Mouse (Mus musculus): ENCODE measurements around the gene Magea2. TPM values are rescaled to one million over a fixed set of nuclear protein-coding genes. Genes with fewer than 3 reads are reported as not detected.
"Not testable (repeated sequence)": the region's sequence is repeated elsewhere in the genome, so short reads cannot be mapped to it uniquely, and the experiment has no call there.

The Magea2 gene
- polyA plus RNA-seq (2012; ENCODE audit: insufficient read depth, low replicate concordance) = not detected in 2 replicates

- not testable (repeated sequence) for H3K36me3 ChIP-seq (replicated peaks; ENCODE audit: low read length); H3K4me1 ChIP-seq; H3K27me3 ChIP-seq (replicated peaks); H3K4me3 ChIP-seq (replicated peaks); H3K9me3 ChIP-seq
These were observed at the start of gene Magea2 for GRCm38 (mm10) chrX:155093566-155093965. TSS of gene Magea2 (minus strand) at chrX:155093666.

- not testable (repeated sequence) for H3K27me3 ChIP-seq (replicated peaks); H3K9me3 ChIP-seq; H3K4me3 ChIP-seq (replicated peaks); H3K36me3 ChIP-seq (replicated peaks; ENCODE audit: low read length); H3K4me1 ChIP-seq
These were observed 34.8 kb upstream of the Magea2 start, which contains the start of gene Cldn34b2 for GRCm38 (mm10) chrX:155128312-155128711. TSS of gene Cldn34b2 (minus strand) at chrX:155128412.

GRCm38 (mm10) chrX:155098024-155098423 lies 4.6 kb upstream of the Magea2 start:
- TF ChIP-seq GATA1 (IDR thresholded peaks at IDR 0.05; ENCODE audit: borderline replicate concordance, low read length) (no peak), FLI1 (IDR thresholded peaks at IDR 0.05; ENCODE audit: low read length) (no peak)
- Histone ChIP-seq H3K4me3 (replicated peaks) (no peak overlapping the region), H3K4me1 (no peaks in the 10 kb centered on the region), H3K27me3 (replicated peaks) (no peaks in the 10 kb centered on the region), H3K9me3 (no peaks in the 10 kb centered on the region), H3K36me3 (replicated peaks; ENCODE audit: low read length) (no peaks in the 10 kb centered on the region)

DNA sequence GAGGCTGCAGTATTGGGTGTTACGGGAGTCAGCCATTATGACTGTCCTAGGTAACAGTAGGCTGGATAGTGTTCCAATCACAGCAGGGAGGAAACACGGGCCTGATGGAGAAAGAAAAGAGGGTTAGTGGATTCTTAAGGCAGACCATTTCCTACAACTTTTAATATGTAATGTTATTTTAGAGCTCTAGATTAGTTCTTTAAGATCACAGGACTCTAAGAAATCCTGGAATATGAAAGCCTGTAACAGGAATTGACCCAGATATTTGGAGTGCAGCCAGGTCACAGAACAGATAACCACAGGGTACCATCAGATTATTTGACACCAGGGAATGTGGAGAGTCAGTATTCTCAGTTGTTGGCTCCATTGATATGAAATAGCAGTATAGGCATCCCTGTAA lies 3.8 kb downstream of the Magea2 start, which contains the start of gene Magea1:
Gene Magea1, minus strand, starts transcription at position 101 of the 400 bp plus-strand sequence.
- not testable (repeated sequence) for H3K27me3 ChIP-seq (replicated peaks); H3K4me1 ChIP-seq; H3K36me3 ChIP-seq (replicated peaks; ENCODE audit: low read length); H3K9me3 ChIP-seq; H3K4me3 ChIP-seq (replicated peaks)

DNA sequence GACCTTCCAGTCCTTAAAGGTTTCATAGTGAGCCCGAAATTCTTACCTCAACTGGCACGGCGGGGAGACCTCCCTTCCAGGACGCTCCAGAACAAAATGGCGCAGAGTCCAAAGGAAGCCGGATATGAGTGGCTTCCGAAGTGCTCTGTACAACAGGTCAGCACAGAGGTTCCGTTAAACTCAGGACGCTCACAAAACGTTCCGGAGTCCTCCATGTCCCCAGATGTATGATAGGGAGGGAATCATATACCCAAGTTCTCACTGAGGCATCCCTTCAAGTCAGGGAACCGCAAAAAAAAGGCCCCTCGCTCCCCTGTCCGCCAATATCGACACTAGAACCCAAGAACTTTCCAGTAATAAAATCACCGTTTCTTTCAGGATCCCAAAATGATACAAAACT lies 30.4 kb downstream of the Magea2 start, which contains the start of gene Magea5:
Gene Magea5, minus strand, starts transcription at position 101 of the 400 bp plus-strand sequence.
- H3K4me1 ChIP-seq = not testable (repeated sequence)

DNA sequence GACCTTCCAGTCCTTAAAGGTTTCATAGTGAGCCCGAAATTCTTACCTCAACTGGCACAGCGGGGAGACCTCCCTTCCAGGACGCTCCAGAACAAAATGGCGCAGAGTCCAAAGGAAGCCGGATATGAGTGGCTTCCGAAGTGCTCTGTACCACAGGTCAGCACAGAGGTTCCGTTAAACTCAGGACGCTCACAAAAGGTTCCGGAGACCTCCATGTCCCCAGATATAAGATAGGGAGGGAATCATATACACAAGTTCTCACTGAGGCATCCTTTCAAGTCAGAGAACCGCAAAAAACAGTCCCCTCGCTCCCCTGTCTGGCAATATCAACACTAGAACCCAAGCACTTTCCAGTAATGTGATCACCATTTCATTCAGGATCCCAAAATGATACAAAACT lies 97.7 kb downstream of the Magea2 start, which contains the start of gene Magea8:
Gene Magea8, minus strand, starts transcription at position 101 of the 400 bp plus-strand sequence.
- not testable (repeated sequence) for H3K36me3 ChIP-seq (replicated peaks; ENCODE audit: low read length); H3K4me1 ChIP-seq

More for the DNA sequence above, 30.4 kb downstream of the Magea2 start, which contains the start of gene Magea5:
- not testable (repeated sequence) for H3K9me3 ChIP-seq; H3K27me3 ChIP-seq (replicated peaks); H3K36me3 ChIP-seq (replicated peaks; ENCODE audit: low read length); H3K4me3 ChIP-seq (replicated peaks)

More for the DNA sequence above, 97.7 kb downstream of the Magea2 start, which contains the start of gene Magea8:
- not testable (repeated sequence) for H3K27me3 ChIP-seq (replicated peaks); H3K9me3 ChIP-seq; H3K4me3 ChIP-seq (replicated peaks)

Other genes with a start within 250 kb of the Magea2 start
- not detected in 2 replicates for gene Cldn34b1, start 203.4 kb downstream of the Magea2 start, polyA plus RNA-seq (2012; ENCODE audit: insufficient read depth, low replicate concordance)
- not detected in 2 replicates for gene Magea6, start 157.7 kb downstream of the Magea2 start, polyA plus RNA-seq (2012; ENCODE audit: insufficient read depth, low replicate concordance)
- gene Magea3, start 144.2 kb downstream of the Magea2 start, polyA plus RNA-seq (2012; ENCODE audit: insufficient read depth, low replicate concordance) = not detected in 2 replicates
- not detected in 2 replicates for gene Magea8, start 97.8 kb downstream of the Magea2 start, polyA plus RNA-seq (2012; ENCODE audit: insufficient read depth, low replicate concordance)
- gene Magea5, start 30.5 kb downstream of the Magea2 start, polyA plus RNA-seq (2012; ENCODE audit: insufficient read depth, low replicate concordance) = not detected in 2 replicates
- gene Magea1, start 3.9 kb downstream of the Magea2 start, polyA plus RNA-seq (2012; ENCODE audit: insufficient read depth, low replicate concordance) = not detected in 2 replicates
- not detected in 2 replicates for gene Cldn34b2, start 34.7 kb upstream of the Magea2 start, polyA plus RNA-seq (2012; ENCODE audit: insufficient read depth, low replicate concordance)
- gene Sat1, start 122.8 kb upstream of the Magea2 start, polyA plus RNA-seq (2012; ENCODE audit: insufficient read depth, low replicate concordance) = 4.9 and 49.7 TPM in 2 replicates
- gene Acot9, start 168.8 kb upstream of the Magea2 start, polyA plus RNA-seq (2012; ENCODE audit: insufficient read depth, low replicate concordance) = 3.1 and 7.0 TPM in 2 replicates
- gene Prdx4, start 247.1 kb upstream of the Magea2 start, polyA plus RNA-seq (2012; ENCODE audit: insufficient read depth, low replicate concordance) = 32.8 TPM in 1 of 2 replicates, not detected in the other

All from megakaryocyte, embryonic 14.5 days (primary cell).